Mouse (Mus musculus) stomach, postnatal 0 days (tissue): ENCODE data around the gene Ell3. TPM values are rescaled to one million over a fixed set of nuclear protein-coding genes. Genes with fewer than 3 reads are reported as not detected.

Experiments
- ATAC-seq: fragments of 200-750 bp; cut with Nextera tagmentation; 2 replicates; pipeline ENCODE4 v1.8.0; 2017; ENCODE audit not compliant: low FRiP score, low TSS enrichment
- DNase-seq: peaks from one replicate; pipeline ENCODE4 v3.0.0-alpha.2; 2016; ENCODE audit warnings: low spot score
- H3K27ac ChIP-seq: fragments of 300-500 bp; sonication (generic); replicated peaks from 2 replicates; pipeline ENCODE4 v1.5.1; 2014; ENCODE audit warnings: mild to moderate bottlenecking, control low read depth
- H3K27me3 ChIP-seq: fragments of 300-500 bp; sonication (generic); 2 replicates; pipeline ENCODE4 v1.6.1; 2014; ENCODE audit warnings: low read length; ENCODE audit not compliant: control insufficient read depth, insufficient read depth
- H3K36me3 ChIP-seq: fragments of 300-500 bp; sonication (generic); 2 replicates; pipeline ENCODE4 v1.6.1; 2014; ENCODE audit warnings: low read length, mixed read lengths; ENCODE audit not compliant: control insufficient read depth, insufficient read depth
- H3K4me1 ChIP-seq: fragments of 300-500 bp; sonication (generic); replicated peaks from 2 replicates; pipeline ENCODE4 v1.6.1; 2014; ENCODE audit warnings: antibody characterized with exemption; ENCODE audit not compliant: control insufficient read depth, insufficient read depth
- H3K4me2 ChIP-seq: fragments of 300-500 bp; sonication (generic); replicated peaks from 2 replicates; pipeline ENCODE4 v1.6.1; 2014; ENCODE audit warnings: low read depth, mild to moderate bottlenecking, control low read depth, moderate library complexity
- H3K4me3 ChIP-seq: fragments of 300-500 bp; sonication (generic); 2 replicates; pipeline ENCODE4 v1.5.1; 2014; ENCODE audit warnings: low read depth, low read length, control low read depth
- H3K9ac ChIP-seq: fragments of 300-500 bp; sonication (generic); 2 replicates; pipeline ENCODE4 v1.6.1; 2014; ENCODE audit warnings: mild to moderate bottlenecking, low read length, control low read depth, mixed read lengths
- H3K9me3 ChIP-seq: fragments of 300-500 bp; sonication (generic); 2 replicates; pipeline ENCODE4 v1.6.1; 2016; ENCODE audit warnings: low read length; ENCODE audit not compliant: control insufficient read depth
- CTCF ChIP-seq: IDR thresholded peaks from 2 replicates; pipeline ENCODE4 v1.5.1; 2016; ENCODE audit warnings: antibody characterized with exemption, low read depth, mild to moderate bottlenecking, moderate library complexity
- EP300 ChIP-seq: optimal IDR thresholded peaks from 2 replicates; pipeline ENCODE3; 2016; ENCODE audit warnings: antibody characterized with exemption
- WGBS: fragments of 180-500 bp; shearing (Covaris S2); extraction: QIAGEN DNeasy Blood & Tissue Kit; methylation state at CpG from one replicate; pipeline ENCODE4 v1.1.7; 2014; 5-methylcytosine and 5-hydroxymethylcytosine counted together
- polyA plus RNA-seq: library from polyadenylated mRNA; unstranded; fragments of >200 nt; fragmentation: Nextera tagmentation; extraction: Ambion mirVana; gene quantifications from 2 replicates; pipeline ENCODE4 v1.2.1, GENCODE M21; 2015

Ell3 gene
- polyA plus RNA-seq, 1 experiment from 2014 or later = 4.9 TPM

GRCm38 (mm10) chr2:121439746-121440145 lies 4.3 kb downstream of the Ell3 start:
- H3K9ac ChIP-seq = no peak overlapping the region
- H3K4me2 ChIP-seq = no peak overlapping the region
- TF ChIP-seq CTCF (no peak), EP300 (no peak)
- H3K4me1 ChIP-seq = 0 out of 2 replicates have a peak, but pooled peaks cover 5% of the 10 kb centered on the region
- no peak overlapping the region for H3K27ac ChIP-seq
- no peaks in the 10 kb centered on the region for H3K9me3 ChIP-seq
- DNase-seq (no peak), ATAC-seq (no peak)
- WGBS = 67% methylated on average over 4 of the region's 4 CpGs
- H3K27me3 ChIP-seq = no peaks in the 10 kb centered on the region
- H3K36me3 ChIP-seq = peaks cover 6% of the 10 kb centered on the region; the same call in 1 of the 2 replicates
- no peak overlapping the region for H3K4me3 ChIP-seq

- ATAC-seq (no peak), DNase-seq (no peak)
- no peaks in the 10 kb centered on the region for H3K27me3 ChIP-seq
- H3K36me3 ChIP-seq = peaks cover 41% of the 10 kb centered on the region
- H3K9me3 ChIP-seq = no peaks in the 10 kb centered on the region
- no peaks in the 10 kb centered on the region for H3K4me1 ChIP-seq
- TF ChIP-seq CTCF = peak; percentile 70
- TF ChIP-seq EP300 = no peak
- WGBS = 100% methylated on average over 1 of the region's 1 CpGs
- no peak overlapping the region for H3K9ac ChIP-seq
- H3K4me3 ChIP-seq = no peak overlapping the region
- no peak overlapping the region for H3K4me2 ChIP-seq
- H3K27ac ChIP-seq = no peak overlapping the region
These were observed 9.2 kb downstream of the Ell3 start for GRCm38 (mm10) chr2:121434854-121435253.

- H3K4me3 ChIP-seq = no peak overlapping the region
- TF ChIP-seq EP300 = no peak
- TF ChIP-seq CTCF = no peak
- no peak overlapping the region for H3K4me2 ChIP-seq
- 86% methylated on average over 2 of the region's 2 CpGs for WGBS
- H3K9me3 ChIP-seq = no peaks in the 10 kb centered on the region
- H3K27me3 ChIP-seq = no peaks in the 10 kb centered on the region
- no peaks in the 10 kb centered on the region for H3K4me1 ChIP-seq
- no peak overlapping the region for H3K27ac ChIP-seq
- ATAC-seq (no peak), DNase-seq (no peak)
- peaks cover 21% of the 10 kb centered on the region for H3K36me3 ChIP-seq
- H3K9ac ChIP-seq = no peak overlapping the region
These were observed 18.2 kb downstream of the Ell3 start for GRCm38 (mm10) chr2:121425890-121426289.

GRCm38 (mm10) chr2:121423166-121423565 lies 20.9 kb downstream of the Ell3 start:
- Histone ChIP-seq H3K36me3 (peaks cover 12% of the 10 kb centered on the region), H3K9me3 (no peaks in the 10 kb centered on the region), H3K27me3 (no peaks in the 10 kb centered on the region), H3K4me1 (no peaks in the 10 kb centered on the region), H3K27ac (no peak overlapping the region), H3K4me3 (no peak overlapping the region), H3K4me2 (no peak overlapping the region), H3K9ac (no peak overlapping the region)
- WGBS = 85% methylated on average over 2 of the region's 2 CpGs
- no peak for DNase-seq
- TF ChIP-seq CTCF = no peak
- TF ChIP-seq EP300 = no peak
- ATAC-seq = no peak

GRCm38 (mm10) chr2:121418476-121418875 lies 25.6 kb downstream of the Ell3 start:
- H3K9ac ChIP-seq = no peak overlapping the region
- no peak for TF ChIP-seq CTCF
- no peak for TF ChIP-seq EP300
- H3K27me3 ChIP-seq = no peaks in the 10 kb centered on the region
- H3K4me2 ChIP-seq = no peak overlapping the region
- H3K9me3 ChIP-seq = no peaks in the 10 kb centered on the region
- H3K4me1 ChIP-seq = no peaks in the 10 kb centered on the region
- H3K27ac ChIP-seq = 0 out of 2 replicates have a peak overlapping the region, but pooled peaks have one; percentile 13
- no peak for ATAC-seq
- DNase-seq = no peak
- no peak overlapping the region for H3K4me3 ChIP-seq
- WGBS = 61% methylated on average over 3 of the region's 3 CpGs
- 0 out of 2 replicates have a peak, but pooled peaks cover 5% of the 10 kb centered on the region for H3K36me3 ChIP-seq

GRCm38 (mm10) chr2:121416356-121416755 lies 27.7 kb downstream of the Ell3 start:
- H3K4me1 ChIP-seq = no peaks in the 10 kb centered on the region
- no peak for ATAC-seq
- no peak overlapping the region for H3K4me2 ChIP-seq
- DNase-seq = no peak
- H3K27me3 ChIP-seq = no peaks in the 10 kb centered on the region
- H3K4me3 ChIP-seq = no peak overlapping the region
- TF ChIP-seq EP300 (no peak), CTCF (no peak)
- 59% methylated on average over 6 of the region's 6 CpGs for WGBS
- H3K36me3 ChIP-seq = 0 out of 2 replicates have a peak, but pooled peaks cover 2% of the 10 kb centered on the region
- H3K9me3 ChIP-seq = no peaks in the 10 kb centered on the region
- H3K27ac ChIP-seq = no peak overlapping the region
- H3K9ac ChIP-seq = no peak overlapping the region
